Mouse (Mus musculus) liver, adult 2 months (tissue): ENCODE measurements around the gene Ubqln4.

Experiments
- CTCF ChIP-seq: fragments of 200-500 bp; IDR thresholded peaks from 2 replicates; pipeline ENCODE4 v1.5.1; 2011; ENCODE audit warnings: low read depth, low read length, control low read depth
- POLR2A ChIP-seq: fragments of 200-500 bp; IDR thresholded peaks from 2 replicates; pipeline ENCODE4 v1.6.1; 2011; ENCODE audit warnings: low read length, control low read depth; ENCODE audit not compliant: insufficient read depth; ENCODE audit errors: extremely low read depth

DNA sequence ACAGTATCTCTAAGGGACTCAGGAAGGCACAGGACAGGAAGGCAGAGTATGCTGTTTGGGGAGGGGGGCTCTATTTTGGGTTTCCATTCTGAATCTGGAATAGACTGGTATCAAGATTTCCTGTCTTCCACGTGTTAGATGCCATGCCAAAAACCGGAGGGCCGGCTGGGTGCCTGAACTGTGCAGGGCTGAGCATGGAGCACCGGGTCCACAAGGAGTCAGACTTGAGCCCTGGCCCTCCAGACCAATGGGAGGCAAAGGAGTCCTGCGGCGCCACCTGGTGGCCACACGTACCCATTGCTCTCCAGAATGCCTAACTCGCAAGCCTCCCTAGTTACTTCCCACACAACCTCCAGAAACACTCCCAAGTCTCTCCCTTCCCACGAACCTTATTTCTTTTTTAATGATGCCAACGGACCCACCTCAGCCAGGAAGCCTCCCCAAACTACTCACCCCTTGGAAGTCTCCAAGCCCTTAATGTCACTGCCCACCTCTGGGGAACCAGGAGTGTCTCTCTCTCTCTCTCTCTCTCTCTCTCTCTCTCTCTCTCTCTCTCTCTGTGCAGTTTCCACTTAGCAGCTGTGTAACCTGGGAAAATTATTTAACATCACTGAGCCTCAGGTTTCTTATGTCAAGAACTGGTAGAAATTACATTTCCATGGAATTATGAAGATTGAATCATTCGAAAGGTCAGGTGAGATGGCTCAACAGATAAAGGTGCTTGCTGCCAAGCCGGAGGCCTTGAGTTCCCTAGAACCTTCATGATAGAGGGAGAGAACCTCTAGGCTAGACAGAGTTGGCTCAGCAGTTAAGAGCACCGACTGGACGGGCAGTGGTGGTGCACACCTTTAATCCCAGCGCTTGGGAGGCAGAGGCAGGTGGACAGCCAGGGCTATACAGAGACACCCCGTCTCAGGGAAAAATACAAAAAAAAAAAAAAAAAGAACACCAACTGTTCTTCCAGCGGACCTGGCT, 27.1 kb upstream of the Ubqln4 start:
- TF ChIP-seq POLR2A (no peak), CTCF (peak; percentile 100)
